15 mouse cellular contexts compared by ENCODE assay signal in the genomic region with DNA sequence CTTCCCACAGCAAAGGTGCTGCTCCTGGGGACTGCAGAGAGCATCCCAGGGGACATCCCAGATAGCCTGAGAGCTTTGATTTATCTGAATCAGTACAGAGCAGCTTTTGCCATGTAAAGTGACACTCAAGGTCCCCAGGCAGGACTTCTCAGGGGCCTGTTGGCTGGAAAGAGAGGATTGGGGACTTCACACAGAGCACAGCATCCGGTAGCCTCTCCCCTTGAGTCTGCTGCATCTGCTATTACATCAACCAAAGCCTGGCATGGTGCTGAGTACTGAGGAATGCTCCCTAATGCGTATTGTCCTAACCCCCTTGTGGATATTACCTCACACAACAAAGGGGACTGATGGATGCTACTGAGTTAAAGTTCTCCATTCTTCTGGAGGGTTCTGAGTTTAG. TPM values are rescaled to one million over a fixed set of nuclear protein-coding genes. Genes with fewer than 3 reads are reported as not detected.
DNase-seq lines count a peak whose midpoint lies in the region; ATAC-seq lines count a peak whose summit lies in the region.
"Had no signal": no experiment of that assay in that cellular context is flagged by ENCODE, and none has a peak within 500 bp of the region (broad histone marks: within the 10 kb centered on the region; RNA-seq: fewer than 3 reads in every experiment).

No protein-coding gene starts in this region.

- WGBS in heart, embryonic 12.5 days = 41% methylated on average over 2 of the region's 2 CpGs
- WGBS in liver, embryonic 11.5 days = 37% methylated on average over 2 of the region's 2 CpGs
- 34% methylated on average over 2 of the region's 2 CpGs for WGBS in embryonic facial prominence, embryonic 14.5 days

- peak overlapping the region; percentile 39 for H3K4me2 ChIP-seq in heart, embryonic 12.5 days
- H3K4me2 ChIP-seq in liver, embryonic 11.5 days = no peak overlapping the region
- H3K4me2 ChIP-seq in embryonic facial prominence, embryonic 14.5 days (ENCODE audit: low read depth, low read length) = no peak overlapping the region

- peaks cover 3% of the 10 kb centered on the region; the same call in 1 of the 2 replicates for H3K27me3 ChIP-seq in heart, embryonic 12.5 days (replicated peaks)
- H3K27me3 ChIP-seq in liver, embryonic 11.5 days (replicated peaks; ENCODE audit: control insufficient read depth, insufficient read depth, low read length) = peaks cover 12% of the 10 kb centered on the region
- H3K27me3 ChIP-seq in embryonic facial prominence, embryonic 14.5 days (replicated peaks; ENCODE audit: control insufficient read depth, insufficient read depth, low read length) = no peaks in the 10 kb centered on the region

- 0 out of 2 replicates have a peak, but pooled peaks have one; percentile 9 for ATAC-seq in heart, embryonic 12.5 days (ENCODE audit: insufficient number of reproducible peaks, low FRiP score)
- no peak for ATAC-seq in liver, embryonic 11.5 days (replicated peaks; ENCODE audit: low FRiP score)
- 0 out of 2 replicates have a peak, but pooled peaks have one; percentile 22 for ATAC-seq in embryonic facial prominence, embryonic 14.5 days (ENCODE audit: low read depth)

- H3K36me3 ChIP-seq in heart, embryonic 12.5 days = peaks cover 7% of the 10 kb centered on the region
- no peaks in the 10 kb centered on the region for H3K36me3 ChIP-seq in liver, embryonic 11.5 days (ENCODE audit: control insufficient read depth, insufficient read depth, low read length)
- 0 out of 2 replicates have a peak, but pooled peaks cover 5% of the 10 kb centered on the region for H3K36me3 ChIP-seq in embryonic facial prominence, embryonic 14.5 days (ENCODE audit: control insufficient read depth, insufficient read depth, low read length)

- intact Hi-C loops in heart, postnatal 36 days (cut with DNase I) = no loop called here
- intact Hi-C loops in left cerebral cortex, postnatal 4 days (cut with DNase I) = no loop called here

- DNase-seq in heart, postnatal 36 days = no peak
- no peak for DNase-seq in liver, embryonic 11.5 days (ENCODE audit: low spot score)
- DNase-seq in liver = no peak
- no peak for DNase-seq in embryonic facial prominence, embryonic 14.5 days (ENCODE audit: low spot score)
- peak; percentile 10 for DNase-seq in mesoderm, embryonic 11.5 days (ENCODE audit: low read depth, low spot score)
- no peak for DNase-seq in left cerebral cortex, postnatal 4 days
- DNase-seq in layer of hippocampus, postnatal 10 days (ENCODE audit: low spot score in 2 of 2) = no peak
- DNase-seq: cerebellum, postnatal 25 days; right cerebral cortex, adult 18-20 months had no signal

- H3K27ac ChIP-seq in heart, embryonic 12.5 days (ENCODE audit: poor library complexity, severe bottlenecking) = peak overlapping the region; percentile 82
- H3K27ac ChIP-seq in liver, embryonic 11.5 days (ENCODE audit: low read depth, low read length) = peak overlapping the region; percentile 32
- no peak overlapping the region; the same call in 1 of the 2 replicates for H3K27ac ChIP-seq in embryonic facial prominence, embryonic 14.5 days (replicated peaks; ENCODE audit: low read depth, low read length)
- H3K27ac ChIP-seq: layer of hippocampus, adult 2 months had no signal

- H3K9me3 ChIP-seq in heart, embryonic 12.5 days (replicated peaks) = no peaks in the 10 kb centered on the region
- H3K9me3 ChIP-seq in liver, embryonic 11.5 days (ENCODE audit: control insufficient read depth, low read length) = no peaks in the 10 kb centered on the region
- no peaks in the 10 kb centered on the region for H3K9me3 ChIP-seq in embryonic facial prominence, embryonic 14.5 days (ENCODE audit: control insufficient read depth, low read length)

- no peak overlapping the region for H3K4me3 ChIP-seq in heart, embryonic 12.5 days
- no peak overlapping the region for H3K4me3 ChIP-seq in liver, embryonic 11.5 days (ENCODE audit: low read depth, low read length)
- H3K4me3 ChIP-seq in embryonic facial prominence, embryonic 14.5 days (ENCODE audit: low read depth, low read length) = no peak overlapping the region
- H3K4me3 ChIP-seq: erythroblast, embryonic 14.5 days; layer of hippocampus, adult 2 months had no signal

- peaks cover 52% of the 10 kb centered on the region for H3K4me1 ChIP-seq in heart, embryonic 12.5 days (replicated peaks)
- peaks cover 12% of the 10 kb centered on the region for H3K4me1 ChIP-seq in liver, embryonic 11.5 days (replicated peaks; ENCODE audit: control insufficient read depth, insufficient read depth, low read length)
- H3K4me1 ChIP-seq in embryonic facial prominence, embryonic 14.5 days (ENCODE audit: control insufficient read depth, insufficient read depth, low read length) = peaks cover 21% of the 10 kb centered on the region

- H3K9ac ChIP-seq in heart, embryonic 12.5 days = no peak overlapping the region
- no peak overlapping the region for H3K9ac ChIP-seq in liver, embryonic 11.5 days (ENCODE audit: low read depth, low read length)
- no peak overlapping the region for H3K9ac ChIP-seq in embryonic facial prominence, embryonic 14.5 days (ENCODE audit: low read depth, low read length)

RNA-seq across cellular contexts. Expression of gene Vstm4, which starts 5.1 kb away (rescaled TPM):
- 14.7 and 15.1 TPM in 2 replicates for polyA plus RNA-seq in heart, embryonic 12.5 days (2016; fragmentation: Nextera tagmentation; extraction: Ambion mirVana)
- total RNA-seq in heart, postnatal 36 days (2021) = 10 to 100 TPM in 1 of 2 experiments, 1 to 10 TPM in 1; 7.0 to 10.2 TPM
- polyA plus RNA-seq in liver, embryonic 11.5 days (2014; fragmentation: Nextera tagmentation; extraction: Ambion mirVana) = 4.8 and 5.5 TPM in 2 replicates
- 38.0 and 40.2 TPM in 2 replicates for polyA plus RNA-seq in embryonic facial prominence, embryonic 14.5 days (2014; fragmentation: Nextera tagmentation; extraction: Ambion mirVana)
- total RNA-seq in left cerebral cortex, postnatal 4 days (2021) = 1 to 10 TPM; 4.5 to 5.0 TPM
- 1 to 10 TPM; 6.2 to 6.3 TPM for total RNA-seq in layer of hippocampus, postnatal 10 days (2021)
- polyA plus RNA-seq: C2C12; erythroblast, embryonic 14.5 days had no signal

RNA-seq across cellular contexts. Expression of gene Fam170b, which starts 27.9 kb away (rescaled TPM):
- polyA plus RNA-seq in heart, embryonic 12.5 days (2016; fragmentation: Nextera tagmentation; extraction: Ambion mirVana) = 0.09 and 0.17 TPM in 2 replicates
- total RNA-seq in heart, postnatal 36 days (2021) = under 1 TPM in 1 of 2 experiments, not detected in 1; 0.17 TPM
- not detected in 2 replicates for polyA plus RNA-seq in liver, embryonic 11.5 days (2014; fragmentation: Nextera tagmentation; extraction: Ambion mirVana)
- polyA plus RNA-seq in embryonic facial prominence, embryonic 14.5 days (2014; fragmentation: Nextera tagmentation; extraction: Ambion mirVana) = not detected in 2 replicates
- total RNA-seq in left cerebral cortex, postnatal 4 days (2021) = not detected
- not detected for total RNA-seq in layer of hippocampus, postnatal 10 days (2021)
- total RNA-seq: hematopoietic stem cell, adult 5-6 weeks; layer of hippocampus, adult 2 months; left cerebral cortex, postnatal 25 days had no signal
- polyA plus RNA-seq: C2C12; erythroblast, embryonic 14.5 days had no signal
